Mouse (Mus musculus) stomach, embryonic 15.5 days (tissue): Measurements from ENCODE around the gene Rrp8. TPM values are rescaled to one million over a fixed set of nuclear protein-coding genes. Genes with fewer than 3 reads are reported as not detected.

Source experiments
- ATAC-seq: fragments of 200-750 bp; cut with Nextera tagmentation; 2 replicates; pipeline ENCODE4 v1.8.0; 2017; ENCODE audit warnings: low read depth, moderate number of reproducible peaks, moderate TSS enrichment; ENCODE audit not compliant: insufficient read depth, low FRiP score
- H3K27ac ChIP-seq: fragments of 300-500 bp; sonication (generic); 2 replicates; pipeline ENCODE4 v1.5.1; 2015; ENCODE audit warnings: mild to moderate bottlenecking, inconsistent platforms
- H3K27me3 ChIP-seq: fragments of 300-500 bp; sonication (generic); replicated peaks from 2 replicates; pipeline ENCODE4 v1.6.1; 2015; ENCODE audit warnings: inconsistent platforms
- H3K36me3 ChIP-seq: fragments of 300-500 bp; sonication (generic); 2 replicates; pipeline ENCODE4 v1.6.1; 2015; ENCODE audit warnings: inconsistent platforms
- H3K4me1 ChIP-seq: fragments of 300-500 bp; sonication (generic); 2 replicates; pipeline ENCODE4 v1.6.1; 2015; ENCODE audit warnings: inconsistent platforms
- H3K4me2 ChIP-seq: fragments of 300-500 bp; sonication (generic); 2 replicates; pipeline ENCODE4 v1.6.1; 2015; ENCODE audit warnings: mild to moderate bottlenecking, inconsistent platforms
- H3K4me3 ChIP-seq: fragments of 300-500 bp; sonication (generic); replicated peaks from 2 replicates; pipeline ENCODE4 v1.5.1; 2015; ENCODE audit warnings: inconsistent platforms
- H3K9ac ChIP-seq: fragments of 300-500 bp; sonication (generic); 2 replicates; pipeline ENCODE4 v1.6.1; 2015; ENCODE audit warnings: inconsistent platforms
- H3K9me3 ChIP-seq: fragments of 300-500 bp; sonication (generic); 2 replicates; pipeline ENCODE4 v1.6.1; 2016; ENCODE audit warnings: inconsistent platforms
- WGBS: fragments of 180-500 bp; shearing (Covaris S2); methylation state at CpG from one replicate; pipeline ENCODE4 v1.1.7; 2015; 5-methylcytosine and 5-hydroxymethylcytosine counted together
- polyA plus RNA-seq: library from polyadenylated mRNA; unstranded; fragments of >200 nt; fragmentation: Nextera tagmentation; extraction: Ambion mirVana; gene quantifications from 2 replicates; pipeline ENCODE4 v1.2.1, GENCODE M21; 2015

Rrp8 gene
- polyA plus RNA-seq = 26.9 and 38.3 TPM in 2 replicates

DNA sequence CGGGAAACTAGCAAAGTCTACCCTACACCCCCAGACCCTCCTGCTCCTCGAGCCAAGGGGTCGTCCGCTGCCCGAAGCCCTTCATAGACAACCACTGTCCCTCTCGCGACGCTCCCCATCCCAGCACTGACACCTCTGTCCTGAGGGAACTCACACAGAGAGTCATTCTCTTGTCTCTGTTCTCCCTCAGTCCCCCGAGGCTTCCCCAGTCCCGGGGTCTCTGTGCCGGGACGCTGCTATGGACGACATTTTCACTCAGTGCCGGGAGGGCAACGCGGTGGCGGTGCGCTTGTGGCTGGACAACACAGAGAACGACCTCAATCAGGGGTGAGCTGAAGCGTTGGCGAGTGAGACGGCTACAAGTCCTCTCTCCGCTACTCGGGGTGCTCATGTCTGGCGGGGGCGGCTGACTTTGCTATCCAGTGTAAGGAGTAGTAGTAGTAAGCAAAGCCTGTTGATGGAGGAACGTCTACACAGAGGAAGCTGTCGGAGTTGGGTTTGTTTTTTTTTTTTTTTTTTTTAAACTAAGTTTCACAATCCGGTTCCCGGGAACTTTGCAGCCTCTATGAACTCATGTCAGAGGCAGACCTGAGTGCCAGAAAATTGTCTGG, at the start of gene Rrp8:
Gene Rrp8 (minus strand): TSS at position 475 of the 611 bp plus-strand sequence.
- Histone ChIP-seq H3K4me1 (peaks cover 14% of the 10 kb centered on the region; the same call in 1 of the 2 replicates), H3K9ac (peak within 1 kb of the TSS; percentile 88), H3K9me3 (no peaks in the 10 kb centered on the region), H3K4me2 (peak within 1 kb of the TSS; percentile 68), H3K27me3 (no peaks in the 10 kb centered on the region), H3K27ac (peak within 1 kb of the TSS; percentile 96), H3K4me3 (peak within 1 kb of the TSS; percentile 77), H3K36me3 (peaks cover 37% of the 10 kb centered on the region)
- under 1% methylated on average over 30 of the region's 30 CpGs for WGBS
- ATAC-seq = peak; percentile 3; the same call in 1 of the 2 replicates

DNA sequence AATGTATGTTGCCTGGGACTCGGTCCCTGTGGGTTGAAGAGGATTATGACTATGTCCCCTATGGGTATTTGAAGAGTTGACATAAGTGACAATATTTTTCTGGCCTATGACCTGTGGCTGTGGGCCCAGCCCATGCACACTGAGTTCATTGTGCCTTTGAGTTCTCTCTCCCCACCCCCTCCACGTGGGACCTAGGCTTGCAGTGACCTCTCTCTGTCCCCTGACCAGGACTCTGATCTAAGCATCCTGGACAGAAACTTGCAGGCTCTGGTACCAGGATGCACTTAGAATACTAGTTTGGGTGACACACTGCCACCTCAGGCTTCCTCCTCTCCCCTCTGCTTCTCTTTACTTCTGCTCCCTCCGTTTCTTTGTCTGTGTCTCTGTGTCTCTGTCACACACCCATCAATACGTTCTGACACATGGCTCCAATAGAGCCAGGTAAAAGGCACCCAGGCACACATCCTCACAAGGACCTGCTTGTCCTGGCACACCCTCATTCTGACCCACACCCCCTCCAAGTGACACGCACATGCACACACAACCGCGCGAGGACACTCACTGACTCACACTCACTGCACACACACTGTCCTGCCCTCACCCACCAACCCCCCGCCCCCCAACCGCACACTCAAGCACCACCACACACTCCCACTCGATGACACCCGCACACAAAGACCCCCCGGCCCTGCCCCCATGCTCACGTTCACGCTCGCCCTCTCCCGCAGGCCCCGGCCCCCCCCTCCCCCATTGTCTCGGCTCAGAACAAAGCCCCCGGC, 49.5 kb upstream of the Rrp8 start:
- WGBS = 7% methylated on average over 20 of the region's 20 CpGs
- ATAC-seq = peak; percentile 52
- peak overlapping the region; percentile 75 for H3K4me3 ChIP-seq
- no peaks in the 10 kb centered on the region for H3K36me3 ChIP-seq
- peak overlapping the region; percentile 82 for H3K9ac ChIP-seq
- peak overlapping the region; percentile 77 for H3K27ac ChIP-seq
- no peaks in the 10 kb centered on the region for H3K27me3 ChIP-seq
- no peaks in the 10 kb centered on the region for H3K9me3 ChIP-seq
- H3K4me1 ChIP-seq = peaks cover 20% of the 10 kb centered on the region
- peak overlapping the region; percentile 60 for H3K4me2 ChIP-seq

DNA sequence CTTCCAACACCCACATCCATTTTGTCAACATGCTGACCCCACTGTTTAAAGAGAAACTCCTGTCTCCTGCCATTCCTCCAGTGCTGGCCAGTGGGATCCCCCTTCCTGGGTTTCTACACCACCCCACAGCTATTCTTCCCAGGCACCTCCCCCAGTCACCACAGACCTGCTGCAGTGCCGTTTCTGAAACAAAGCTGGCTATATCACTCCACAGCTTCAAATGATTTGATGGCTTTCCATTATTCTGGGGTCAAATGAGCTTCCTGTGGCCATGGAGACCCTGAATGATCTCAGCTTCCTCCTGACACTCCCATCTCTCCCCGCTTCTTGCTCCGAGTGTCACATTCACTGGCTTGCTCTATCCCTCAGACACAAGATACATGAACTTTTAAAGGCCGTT, 47.4 kb upstream of the Rrp8 start:
- Histone ChIP-seq H3K4me1 (peaks cover 20% of the 10 kb centered on the region), H3K27ac (no peak overlapping the region), H3K4me3 (no peak overlapping the region), H3K9ac (no peak overlapping the region), H3K9me3 (no peaks in the 10 kb centered on the region), H3K27me3 (no peaks in the 10 kb centered on the region), H3K36me3 (0 out of 2 replicates have a peak, but pooled peaks cover 4% of the 10 kb centered on the region), H3K4me2 (peak overlapping the region; percentile 22)
- WGBS = 31% methylated on average over 4 of the region's 4 CpGs
- ATAC-seq = no peak

DNA sequence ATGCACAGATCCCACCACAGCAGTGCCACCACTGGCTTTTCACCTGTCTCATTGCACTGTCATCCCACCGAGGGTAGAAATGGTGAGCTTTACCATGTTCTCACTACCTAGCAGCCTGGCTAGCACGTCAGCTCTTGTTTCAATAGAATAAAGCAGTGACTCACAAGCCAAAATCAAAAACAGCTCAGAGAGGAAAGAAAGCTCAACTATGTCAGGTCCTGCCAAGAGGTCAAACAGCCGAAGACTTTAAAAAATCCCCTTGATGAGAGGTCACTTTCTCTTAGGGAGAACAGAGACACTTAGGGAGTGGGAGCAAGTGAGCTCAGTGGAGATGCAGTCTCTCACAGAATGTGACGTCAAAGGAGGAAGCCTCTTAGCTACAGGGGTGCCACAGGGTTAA, 46.7 kb upstream of the Rrp8 start:
- Histone ChIP-seq H3K27me3 (no peaks in the 10 kb centered on the region), H3K4me3 (no peak overlapping the region), H3K36me3 (0 out of 2 replicates have a peak, but pooled peaks cover 4% of the 10 kb centered on the region), H3K4me2 (no peak overlapping the region), H3K9me3 (no peaks in the 10 kb centered on the region), H3K4me1 (peaks cover 27% of the 10 kb centered on the region), H3K27ac (no peak overlapping the region), H3K9ac (no peak overlapping the region)
- no peak for ATAC-seq
- 47% methylated on average over 4 of the region's 4 CpGs for WGBS

DNA sequence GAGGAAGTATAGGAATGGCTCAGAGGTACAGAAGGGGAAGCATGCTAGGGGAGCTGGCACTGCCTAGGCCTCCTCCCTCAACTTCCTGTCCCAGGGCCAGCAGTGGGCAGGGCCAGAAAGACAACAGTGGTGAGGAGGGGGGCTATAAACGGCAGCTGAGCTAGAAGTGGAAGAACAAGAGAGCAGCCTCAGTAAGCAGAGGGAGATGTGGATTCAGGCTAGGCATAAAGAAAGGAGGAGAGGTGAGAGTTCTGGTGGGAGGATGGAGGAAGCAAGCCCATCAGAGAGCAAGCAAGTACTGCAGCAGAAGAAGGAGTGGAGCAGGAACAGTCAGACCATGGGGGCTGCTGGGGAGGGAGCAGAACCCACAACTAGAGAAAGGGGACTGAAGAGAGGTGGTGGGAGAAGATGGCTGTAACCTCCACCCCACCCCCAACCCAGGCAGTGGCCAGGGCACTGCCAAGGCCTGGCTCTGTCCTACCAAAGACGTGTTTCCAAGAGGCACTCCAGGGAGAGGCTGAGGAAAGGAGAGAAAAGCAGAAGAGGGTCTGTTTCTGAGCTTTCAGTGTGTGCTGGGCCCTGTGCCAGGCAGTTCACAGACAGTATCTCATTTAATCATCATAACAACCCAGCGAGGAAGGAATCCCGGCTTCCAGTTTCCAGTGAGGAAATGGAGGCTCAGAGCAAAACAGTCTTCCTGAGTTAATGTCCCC, 41.5 kb upstream of the Rrp8 start:
- peak overlapping the region; percentile 26 for H3K4me3 ChIP-seq

DNA sequence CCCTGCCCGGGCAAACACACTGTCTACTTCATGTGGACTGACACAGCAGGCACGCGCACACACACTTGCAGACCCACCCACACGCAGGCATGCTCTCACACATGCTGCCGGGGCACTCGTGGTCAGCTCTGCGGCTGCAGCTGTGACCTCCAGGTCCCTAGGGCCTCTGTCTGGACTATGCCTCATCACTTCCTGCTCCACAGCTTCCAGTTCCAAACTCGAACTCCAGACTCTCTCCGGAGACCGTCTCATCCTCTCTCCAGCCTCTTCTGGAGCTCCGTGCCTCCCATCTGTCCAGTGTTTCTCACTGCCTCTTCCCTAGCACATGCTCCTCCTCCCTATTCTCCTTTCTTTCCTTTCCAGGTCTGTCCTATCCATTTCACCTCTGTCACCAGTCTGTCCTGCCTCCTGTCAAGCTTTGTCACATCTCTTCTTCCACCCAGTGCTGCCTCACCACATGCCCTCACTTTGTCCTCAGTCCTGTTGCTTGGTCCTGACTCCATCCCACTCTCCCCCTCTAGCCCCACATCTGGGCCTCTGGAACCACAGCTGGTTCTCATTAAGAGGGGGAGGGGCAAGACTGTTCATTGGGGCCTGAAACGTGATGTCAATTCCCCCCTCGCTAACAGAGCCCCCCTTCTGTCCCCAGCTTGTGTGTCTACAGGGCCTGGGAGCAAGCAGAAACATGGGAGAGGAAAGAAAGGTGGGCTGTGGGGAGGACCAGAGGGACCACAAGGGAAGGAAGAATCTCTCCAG, 40.8 kb upstream of the Rrp8 start:
- Histone ChIP-seq H3K36me3 (0 out of 2 replicates have a peak, but pooled peaks cover 5% of the 10 kb centered on the region), H3K9ac (peak overlapping the region; percentile 12; the same call in 1 of the 2 replicates), H3K4me3 (peak overlapping the region; percentile 26), H3K27ac (peak overlapping the region; percentile 96), H3K4me1 (peaks cover 37% of the 10 kb centered on the region), H3K9me3 (no peaks in the 10 kb centered on the region), H3K27me3 (no peaks in the 10 kb centered on the region), H3K4me2 (peak overlapping the region; percentile 46)
- peak; percentile 59 for ATAC-seq
- 27% methylated on average over 13 of the region's 13 CpGs for WGBS

More for the DNA sequence above, 41.5 kb upstream of the Rrp8 start:
- Histone ChIP-seq H3K4me1 (peaks cover 37% of the 10 kb centered on the region), H3K9me3 (no peaks in the 10 kb centered on the region), H3K9ac (no peak overlapping the region), H3K36me3 (0 out of 2 replicates have a peak, but pooled peaks cover 4% of the 10 kb centered on the region), H3K27ac (peak overlapping the region; percentile 96), H3K4me2 (peak overlapping the region; percentile 46), H3K27me3 (no peaks in the 10 kb centered on the region)
- ATAC-seq = peak; percentile 77
- 13% methylated on average over 4 of the region's 4 CpGs for WGBS

DNA sequence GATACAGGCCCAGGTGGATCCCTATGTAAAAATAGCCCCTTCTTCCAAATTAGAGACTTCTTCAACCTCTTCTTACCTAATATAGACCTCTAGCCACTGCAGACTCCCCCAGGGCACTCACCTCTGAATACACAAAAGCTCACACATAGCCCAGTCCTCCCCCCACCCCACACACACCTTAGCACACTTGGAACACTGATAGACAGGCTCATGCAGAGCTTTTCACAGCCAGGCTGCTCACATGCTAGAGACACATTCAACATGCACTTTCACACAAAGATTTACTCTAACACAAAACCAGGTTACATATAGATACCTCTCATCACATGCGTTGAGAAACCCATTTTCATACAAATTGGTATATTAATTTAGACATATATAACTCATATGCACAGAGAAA, 40.1 kb upstream of the Rrp8 start:
- H3K9me3 ChIP-seq = no peaks in the 10 kb centered on the region
- H3K27ac ChIP-seq = peak overlapping the region; percentile 96
- peaks cover 37% of the 10 kb centered on the region for H3K4me1 ChIP-seq
- WGBS = 86% methylated on average over 1 of the region's 1 CpGs
- no peak for ATAC-seq
- H3K36me3 ChIP-seq = 0 out of 2 replicates have a peak, but pooled peaks cover 8% of the 10 kb centered on the region
- no peaks in the 10 kb centered on the region for H3K27me3 ChIP-seq
- H3K9ac ChIP-seq = no peak overlapping the region; the same call in 1 of the 2 replicates
- H3K4me2 ChIP-seq = peak overlapping the region; percentile 46
- peak overlapping the region; percentile 26; the same call in 1 of the 2 replicates for H3K4me3 ChIP-seq

DNA sequence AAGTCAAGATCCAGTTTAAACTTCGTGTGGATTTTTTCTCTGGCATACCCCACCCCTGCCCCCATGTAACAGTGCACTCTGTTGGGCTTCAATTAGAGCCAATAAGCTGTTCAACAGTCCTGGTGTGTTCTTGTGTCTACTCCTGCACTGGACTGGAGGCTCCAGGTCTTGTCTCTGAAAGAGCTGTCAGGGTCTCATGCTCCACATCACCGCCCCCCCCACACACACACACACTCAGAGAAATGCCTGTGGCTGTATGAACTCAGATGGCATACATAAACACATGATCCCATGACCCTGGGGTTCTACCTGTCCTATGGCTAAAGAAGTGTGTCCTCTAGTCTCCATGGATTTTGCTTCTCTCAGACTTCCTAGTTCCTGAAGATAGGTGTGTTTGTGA, 38.8 kb upstream of the Rrp8 start:
- Histone ChIP-seq H3K9ac (no peak overlapping the region), H3K4me3 (no peak overlapping the region), H3K4me1 (peaks cover 38% of the 10 kb centered on the region), H3K9me3 (no peaks in the 10 kb centered on the region), H3K27me3 (no peaks in the 10 kb centered on the region), H3K27ac (no peak overlapping the region), H3K4me2 (no peak overlapping the region), H3K36me3 (peaks cover 14% of the 10 kb centered on the region; the same call in 1 of the 2 replicates)
- 78% methylated on average over 2 of the region's 2 CpGs for WGBS
- no peak for ATAC-seq

DNA sequence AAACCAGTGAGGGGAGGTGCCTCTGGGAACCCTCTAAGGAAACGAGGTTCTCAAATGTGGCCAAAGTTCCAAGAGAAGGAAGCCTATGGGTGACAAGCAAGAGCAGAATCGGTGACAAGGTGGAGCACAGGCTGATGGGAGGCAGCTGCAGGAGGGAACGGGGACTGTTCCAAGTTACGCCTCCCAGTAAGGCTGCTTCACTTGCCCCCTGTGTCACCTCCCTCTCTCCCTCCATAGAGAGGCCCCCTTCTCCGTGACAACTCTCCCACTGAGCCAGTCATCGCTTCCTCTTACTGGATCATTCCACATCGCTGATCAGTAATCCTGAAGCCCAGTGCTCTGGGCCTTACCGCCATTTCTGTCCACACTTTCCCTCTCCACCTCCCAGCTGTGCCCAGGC, 37.5 kb upstream of the Rrp8 start:
- H3K9ac ChIP-seq = no peak overlapping the region
- no peaks in the 10 kb centered on the region for H3K9me3 ChIP-seq
- no peaks in the 10 kb centered on the region for H3K27me3 ChIP-seq
- WGBS = 44% methylated on average over 8 of the region's 8 CpGs
- H3K4me1 ChIP-seq = peaks cover 41% of the 10 kb centered on the region
- H3K4me3 ChIP-seq = no peak overlapping the region
- H3K27ac ChIP-seq = peak overlapping the region; percentile 57
- H3K4me2 ChIP-seq = peak overlapping the region; percentile 3; the same call in 1 of the 2 replicates
- ATAC-seq = 0 out of 2 replicates have a peak, but pooled peaks have one; percentile 31
- H3K36me3 ChIP-seq = peaks cover 10% of the 10 kb centered on the region; the same call in 1 of the 2 replicates

DNA sequence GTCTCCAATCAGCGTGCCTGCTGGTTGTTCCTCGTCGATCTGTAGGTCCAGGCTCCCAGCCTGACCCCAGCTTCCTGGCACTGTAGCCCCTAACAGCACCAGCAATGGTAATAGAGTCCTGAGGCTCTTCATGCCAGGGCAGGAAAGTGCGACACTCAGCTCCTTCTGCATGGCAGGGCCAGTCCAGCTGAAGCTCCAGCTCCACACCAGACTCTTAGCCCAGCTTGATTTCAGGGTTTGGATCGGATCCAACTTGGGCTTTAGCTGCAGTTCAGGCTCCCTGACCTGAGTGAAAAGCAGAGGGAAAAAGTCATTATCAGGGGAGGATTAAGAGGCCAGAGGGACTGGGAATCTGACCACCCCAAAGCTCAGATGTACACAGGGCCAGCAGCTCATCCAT, 35.9 kb upstream of the Rrp8 start:
- Histone ChIP-seq H3K4me3 (no peak overlapping the region), H3K27me3 (no peaks in the 10 kb centered on the region), H3K4me2 (no peak overlapping the region), H3K9ac (no peak overlapping the region), H3K9me3 (no peaks in the 10 kb centered on the region), H3K27ac (no peak overlapping the region), H3K36me3 (peaks cover 10% of the 10 kb centered on the region; the same call in 1 of the 2 replicates), H3K4me1 (peaks cover 28% of the 10 kb centered on the region)
- 82% methylated on average over 5 of the region's 5 CpGs for WGBS
- ATAC-seq = no peak

DNA sequence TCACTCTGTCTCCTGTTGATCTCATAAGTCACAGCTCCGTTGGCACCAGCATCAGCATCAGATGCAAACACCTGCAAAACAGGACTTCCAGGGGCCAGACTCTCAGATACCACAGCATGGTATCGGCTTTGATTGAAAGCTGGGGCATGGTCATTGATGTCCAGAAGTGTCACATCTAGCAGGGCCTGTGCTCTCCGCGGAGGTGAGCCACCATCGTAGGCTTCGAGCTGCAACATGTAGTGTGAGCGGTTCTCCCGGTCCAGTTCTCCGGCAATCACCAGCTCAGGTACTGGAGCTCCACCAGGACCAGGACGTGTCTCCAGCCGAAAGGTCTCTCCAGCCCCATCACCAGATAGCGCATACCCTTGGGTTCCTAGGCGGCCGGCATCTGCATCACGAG, 35.1 kb upstream of the Rrp8 start:
- H3K9ac ChIP-seq = no peak overlapping the region
- H3K4me1 ChIP-seq = peaks cover 28% of the 10 kb centered on the region
- WGBS = 97% methylated on average over 15 of the region's 15 CpGs
- H3K9me3 ChIP-seq = no peaks in the 10 kb centered on the region
- H3K4me3 ChIP-seq = no peak overlapping the region
- peaks cover 10% of the 10 kb centered on the region; the same call in 1 of the 2 replicates for H3K36me3 ChIP-seq
- no peaks in the 10 kb centered on the region for H3K27me3 ChIP-seq
- H3K27ac ChIP-seq = no peak overlapping the region
- ATAC-seq = no peak
- no peak overlapping the region for H3K4me2 ChIP-seq
